Mouse (Mus musculus): ENCODE results near the gene Gpr35.
A peak's percentile ranks its signal among the peaks of the same experiment; 100 is the strongest.
"Not testable (repeated sequence)": the region's sequence is repeated elsewhere in the genome, so short reads cannot be mapped to it uniquely, and the experiment has no call there.

The Gpr35 gene

GRCm38 (mm10) chr1:92934182-92934827 is 16.4 kb upstream of the Gpr35 start, which contains the start of gene Capn10:
Gene Capn10, plus strand, starts transcription at chr1:92934376.
- DNase-seq, result peak; percentile 90

- DNase-seq, result peak; percentile 47
Observed at GRCm38 (mm10) chr1:92935054-92935962, 15.4 kb upstream of the Gpr35 start.

DNA sequence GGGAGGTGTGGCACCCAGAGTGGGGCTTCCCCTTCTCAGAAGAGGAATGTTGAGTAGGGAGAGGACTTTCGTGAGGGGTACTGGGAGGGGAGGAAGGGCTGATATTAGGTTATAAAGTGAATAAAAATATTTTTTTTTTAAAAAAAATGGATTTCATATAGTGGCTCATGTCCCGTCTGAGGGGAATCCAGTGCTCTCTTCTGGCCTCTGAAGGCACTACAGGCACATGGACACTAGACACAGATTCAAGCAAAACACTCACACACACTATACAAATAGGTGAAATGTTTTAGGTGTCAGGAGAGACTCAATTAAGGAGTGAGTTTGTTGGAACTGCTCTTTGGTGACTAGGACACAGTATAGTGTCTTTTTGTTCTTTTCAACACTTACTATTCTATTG is 14.7 kb upstream of the Gpr35 start:
- no peak for DNase-seq

DNA sequence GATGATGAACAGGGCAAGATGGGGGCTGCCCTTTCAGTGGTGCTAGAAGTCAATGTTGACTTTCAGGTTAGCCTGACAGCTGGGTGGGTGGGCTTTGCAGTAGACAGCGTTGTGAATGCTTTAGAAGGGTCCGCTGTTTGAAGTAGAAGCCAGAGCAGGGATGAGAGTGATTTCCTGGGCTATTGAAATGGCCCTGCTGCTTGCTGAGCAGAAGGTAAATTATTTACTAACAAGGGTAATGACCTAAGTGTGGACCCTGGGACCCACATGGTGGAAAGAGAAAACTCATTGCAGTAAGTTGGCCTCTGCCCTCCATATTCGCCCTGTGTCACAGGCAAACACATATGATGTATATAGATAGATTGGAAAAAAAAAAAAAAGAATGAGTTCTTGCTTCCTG is 14.2 kb upstream of the Gpr35 start:
- DNase-seq, result no peak

DNA sequence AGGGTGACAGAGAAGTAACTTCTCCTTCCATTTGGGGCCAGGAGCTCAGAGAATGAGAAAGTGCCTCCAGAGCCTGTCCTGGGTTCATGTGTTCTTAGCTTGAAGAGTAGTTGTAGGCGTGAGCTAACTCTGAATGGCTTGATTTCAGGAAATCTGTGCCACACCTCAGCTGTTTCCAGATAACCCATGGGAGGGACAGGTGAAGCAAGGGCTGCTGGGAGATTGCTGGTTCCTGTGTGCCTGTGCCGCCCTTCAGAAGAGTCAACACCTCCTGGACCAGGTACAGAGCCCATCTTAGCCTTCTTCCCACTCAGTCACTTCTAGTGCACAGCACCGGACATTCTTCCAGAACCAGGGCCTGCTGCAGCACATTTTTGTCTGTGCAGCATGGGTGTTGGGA is 12.9 kb upstream of the Gpr35 start:
- no peak for DNase-seq

DNA sequence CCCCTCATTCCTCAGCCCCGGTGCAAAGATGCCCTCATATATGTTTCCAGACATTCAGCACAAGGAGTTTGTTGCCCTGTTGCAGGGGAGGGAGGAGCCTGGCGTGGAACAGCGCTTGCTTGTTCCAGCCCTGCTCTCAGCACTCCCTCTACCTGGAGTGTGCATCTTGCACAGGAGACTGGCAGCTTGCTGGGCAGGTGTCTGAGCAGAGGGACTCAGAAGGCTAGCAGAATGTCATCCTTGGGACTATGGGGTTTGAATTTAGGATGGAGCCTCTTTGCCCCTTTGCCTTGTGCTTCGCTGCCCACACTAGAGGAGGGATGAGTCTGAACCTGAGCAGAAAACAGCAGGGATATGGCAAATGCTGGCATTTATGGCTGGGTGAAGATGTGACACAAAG is 10.9 kb upstream of the Gpr35 start:
- peak; percentile 48 for DNase-seq

- no peak for DNase-seq
Observed at GRCm38 (mm10) chr1:92943219-92943989, 7.3 kb upstream of the Gpr35 start.

- no peak for DNase-seq
Observed at GRCm38 (mm10) chr1:92947966-92948365, 2.7 kb upstream of the Gpr35 start.

GRCm38 (mm10) chr1:92949426-92949825 is 1.2 kb upstream of the Gpr35 start:
- no peak for DNase-seq

- DNase-seq, result no peak
Observed at GRCm38 (mm10) chr1:92953641-92954040, 3.0 kb downstream of the Gpr35 start.

DNA sequence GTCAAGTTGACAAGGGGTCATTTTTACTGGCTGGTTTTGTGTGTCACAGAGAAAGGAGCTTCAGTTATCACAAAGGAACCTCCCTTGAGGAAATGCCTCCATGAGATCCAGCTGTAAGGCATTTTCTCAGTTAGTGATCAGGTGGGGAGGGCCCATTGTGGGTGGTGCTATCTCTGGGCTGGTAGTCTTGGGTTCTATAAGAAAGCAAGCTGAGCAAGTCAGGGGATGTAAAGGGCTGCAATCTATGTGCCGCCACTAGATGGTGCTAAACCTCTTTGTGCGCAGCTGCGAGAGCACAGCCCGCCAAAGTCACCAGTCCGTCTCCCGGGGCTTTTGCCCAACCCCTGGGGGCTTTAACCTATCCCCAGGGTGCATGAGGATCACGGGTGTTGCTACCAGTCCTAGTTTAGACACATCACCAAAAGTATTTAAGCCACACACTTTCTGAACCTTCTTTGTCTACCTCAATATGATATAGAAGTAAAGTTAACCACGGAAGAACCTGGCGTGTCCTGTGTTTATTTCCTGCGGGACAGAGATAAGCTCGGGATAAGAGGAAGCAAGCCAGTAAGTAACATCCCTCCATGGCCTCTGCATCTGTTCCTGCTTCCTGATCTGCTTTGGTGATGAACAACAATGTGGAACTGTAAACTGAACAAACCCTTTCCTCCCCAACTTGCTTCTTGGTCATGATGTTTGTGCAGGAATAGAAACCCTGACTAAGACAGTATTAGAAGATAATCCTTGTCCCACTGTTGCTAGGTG is 6.1 kb downstream of the Gpr35 start:
- peak; percentile 58 for DNase-seq

- DNase-seq, result no peak
Observed at GRCm38 (mm10) chr1:92958999-92959398, 8.3 kb downstream of the Gpr35 start.

GRCm38 (mm10) chr1:92970791-92971190 is 20.1 kb downstream of the Gpr35 start:
- not testable (repeated sequence) for DNase-seq

GRCm38 (mm10) chr1:92971879-92972795 is 21.5 kb downstream of the Gpr35 start:
- no peak for DNase-seq

DNA sequence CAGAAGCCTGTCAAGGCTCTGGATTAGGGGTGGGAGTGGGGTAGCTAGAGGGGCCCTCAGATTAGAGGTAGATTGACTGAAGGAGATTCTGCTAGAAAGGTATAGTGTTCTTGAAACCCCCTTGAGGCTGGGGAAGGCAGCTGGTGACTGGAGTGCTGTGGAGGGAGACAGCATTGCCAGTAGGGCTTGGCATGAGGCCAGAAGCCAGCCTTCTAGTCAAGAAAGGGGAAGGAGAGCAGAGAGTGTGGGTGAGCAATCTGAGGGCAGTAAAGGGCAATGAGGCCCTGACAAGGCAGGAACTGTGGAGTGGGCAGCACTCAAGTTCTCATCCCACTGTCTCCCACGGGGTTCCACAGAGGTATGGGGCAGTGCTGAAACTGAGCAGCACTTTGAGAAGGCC is 22.2 kb downstream of the Gpr35 start:
- no peak for DNase-seq

- no peak for DNase-seq
Observed at GRCm38 (mm10) chr1:92976141-92976566, 25.5 kb downstream of the Gpr35 start.

DNA sequence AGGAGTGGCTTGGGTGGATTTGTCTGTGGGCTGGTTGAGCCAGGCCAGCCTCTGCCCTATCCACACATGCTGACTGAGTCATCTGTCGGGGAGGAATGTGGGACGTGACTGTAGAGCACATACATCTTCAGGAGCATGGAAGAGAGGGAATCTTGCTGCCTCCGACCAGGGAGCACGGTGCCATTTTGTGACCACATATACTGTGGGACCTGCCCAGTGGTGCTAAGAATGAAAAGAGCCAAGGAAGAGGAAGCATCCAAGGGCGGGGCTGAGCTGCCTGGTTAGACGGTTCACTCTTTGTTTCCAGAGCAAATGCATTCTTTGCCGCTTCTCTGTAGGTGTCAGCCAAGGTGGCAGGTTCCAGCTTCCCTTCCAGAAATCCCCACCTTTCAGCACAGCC is 28.0 kb downstream of the Gpr35 start:
- DNase-seq, result no peak

DNA sequence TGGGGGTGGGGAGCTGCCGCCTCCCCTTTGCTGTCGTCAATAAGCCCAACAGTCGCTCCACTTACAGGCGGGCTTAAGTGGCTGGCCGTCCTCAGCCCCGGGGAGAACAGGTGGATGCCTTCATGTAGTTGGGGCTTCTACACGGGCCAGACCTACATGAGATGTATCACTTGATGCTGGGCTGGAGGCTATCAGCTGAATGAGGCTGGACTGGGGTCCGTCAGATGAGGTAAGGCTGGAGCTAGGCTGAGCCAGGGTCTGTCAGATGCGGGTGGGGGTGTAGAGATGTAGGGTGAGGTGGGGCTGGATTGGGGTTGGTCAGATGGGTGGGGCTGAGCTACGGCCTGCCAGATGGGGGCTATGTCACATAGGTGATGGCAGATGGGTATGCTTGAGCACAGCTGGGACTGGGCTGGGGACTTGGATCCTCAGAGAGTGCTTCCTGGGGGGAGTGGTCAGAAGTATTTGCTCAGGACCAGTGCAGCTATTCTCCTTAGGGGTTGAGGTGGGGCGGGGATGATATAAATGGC is 28.5 kb downstream of the Gpr35 start:
- DNase-seq, result no peak

DNA sequence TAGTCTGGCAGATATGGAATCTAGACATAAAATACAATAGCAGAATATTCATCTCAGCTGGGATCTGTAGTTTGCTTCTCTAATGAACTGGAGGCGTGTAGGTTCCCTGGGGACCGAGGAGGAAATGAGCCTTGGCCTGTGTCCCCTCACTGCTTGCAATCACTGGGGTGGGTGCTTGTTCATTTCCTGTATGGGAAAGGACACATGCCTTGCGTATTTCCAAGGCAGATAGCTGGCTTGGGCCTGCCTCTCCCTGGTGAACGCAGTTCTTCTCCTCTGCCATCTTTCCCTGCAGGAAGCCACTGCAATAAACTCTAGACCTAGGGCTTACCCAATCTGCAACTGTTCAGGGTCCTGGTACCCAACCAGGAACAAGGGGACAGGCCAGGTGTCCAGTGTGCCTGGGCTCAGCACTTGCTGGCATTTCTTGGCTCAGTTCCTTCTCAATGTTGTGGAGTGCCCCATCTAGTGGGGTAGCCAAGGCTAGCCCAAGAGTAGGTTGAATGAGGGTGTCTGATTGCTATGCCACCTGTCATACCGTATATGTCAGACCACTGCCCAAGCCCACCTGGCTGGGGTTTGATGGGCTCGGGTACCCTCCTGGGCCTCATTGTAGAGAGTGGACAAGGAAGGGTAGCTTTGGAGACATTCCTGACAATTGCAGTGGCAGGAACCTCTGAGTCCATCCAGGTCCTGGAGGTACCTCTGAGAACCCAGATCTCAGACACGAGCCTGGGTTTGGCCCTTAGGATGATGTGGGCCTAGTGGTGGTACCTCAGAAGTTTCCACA is 30.6 kb downstream of the Gpr35 start:
- DNase-seq, result no peak

DNA sequence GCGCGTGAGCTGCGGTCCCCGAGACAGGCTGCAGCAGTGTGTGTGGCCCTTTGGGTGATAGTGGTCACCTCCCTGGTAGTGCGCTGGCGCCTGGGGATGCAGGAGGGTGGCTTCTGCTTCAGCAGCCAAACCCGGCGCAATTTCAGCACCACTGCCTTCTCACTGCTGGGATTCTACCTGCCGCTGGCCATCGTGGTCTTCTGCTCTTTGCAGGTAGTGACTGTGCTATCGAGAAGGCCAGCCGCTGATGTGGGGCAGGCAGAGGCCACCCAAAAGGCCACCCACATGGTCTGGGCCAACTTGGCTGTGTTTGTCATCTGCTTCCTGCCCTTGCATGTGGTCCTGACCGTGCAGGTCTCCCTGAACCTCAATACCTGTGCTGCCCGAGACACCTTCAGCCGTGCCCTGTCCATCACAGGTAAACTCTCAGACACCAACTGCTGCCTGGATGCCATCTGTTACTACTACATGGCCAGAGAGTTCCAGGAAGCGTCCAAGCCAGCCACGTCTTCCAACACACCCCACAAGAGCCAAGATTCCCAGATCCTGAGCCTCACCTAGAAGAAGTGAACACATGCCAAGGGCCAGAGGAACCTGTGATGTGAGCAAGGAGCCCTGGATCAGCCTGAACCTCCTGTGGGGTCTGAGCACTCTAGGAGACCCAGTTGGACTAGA is 32.4 kb downstream of the Gpr35 start:
- DNase-seq, result no peak

Data from cerebellum, adult 11 months (tissue).